Mouse (Mus musculus): ENCODE measurements at regions not wholly inside any gene's neighbourhood (a gene's known extent, or its start where the extent isn't known, plus 50 kb on each side); places are given as distances from the start of the nearest gene placed in this dataset.

- no peak for DNase-seq (ENCODE audit: low spot score)
Measured at GRCm38 (mm10) chr16:86368449-86368848, 466.8 kb upstream of the Adamts5 start.

GRCm38 (mm10) chr16:86366197-86366596, 464.6 kb upstream of the Adamts5 start:
- no peak for DNase-seq (ENCODE audit: low spot score)

- DNase-seq (ENCODE audit: low spot score) = no peak
Measured at GRCm38 (mm10) chr16:86361099-86361498, 459.5 kb upstream of the Adamts5 start.

- DNase-seq (ENCODE audit: low spot score) = no peak
Measured at GRCm38 (mm10) chr16:86355036-86355435, 453.4 kb upstream of the Adamts5 start.

- DNase-seq (ENCODE audit: low spot score) = no peak
Measured at GRCm38 (mm10) chr16:86347753-86348152, 446.1 kb upstream of the Adamts5 start.

GRCm38 (mm10) chr16:86346916-86347315, 445.3 kb upstream of the Adamts5 start:
- DNase-seq (ENCODE audit: low spot score) = no peak

- no peak for DNase-seq (ENCODE audit: low spot score)
Measured at GRCm38 (mm10) chr16:86340311-86340710, 438.7 kb upstream of the Adamts5 start.

GRCm38 (mm10) chr16:86325406-86325805, 423.8 kb upstream of the Adamts5 start:
- no peak for DNase-seq (ENCODE audit: low spot score)

GRCm38 (mm10) chr16:86318898-86319297, 417.3 kb upstream of the Adamts5 start:
- no peak for DNase-seq (ENCODE audit: low spot score)

GRCm38 (mm10) chr16:86309696-86310095, 408.1 kb upstream of the Adamts5 start:
- DNase-seq (ENCODE audit: low spot score) = no peak

GRCm38 (mm10) chr16:86303869-86304268, 402.2 kb upstream of the Adamts5 start:
- no peak for DNase-seq (ENCODE audit: low spot score)

GRCm38 (mm10) chr16:86302451-86303145, 401.0 kb upstream of the Adamts5 start:
- no peak for DNase-seq (ENCODE audit: low spot score)

- DNase-seq (ENCODE audit: low spot score) = no peak
Measured at GRCm38 (mm10) chr16:86294436-86294835, 392.8 kb upstream of the Adamts5 start.

- no peak for DNase-seq (ENCODE audit: low spot score)
Measured at GRCm38 (mm10) chr16:86281326-86281725, 379.7 kb upstream of the Adamts5 start.

GRCm38 (mm10) chr16:86277031-86277430, 375.4 kb upstream of the Adamts5 start:
- no peak for DNase-seq (ENCODE audit: low spot score)

- no peak for DNase-seq (ENCODE audit: low spot score)
Measured at GRCm38 (mm10) chr16:86261612-86262011, 360.0 kb upstream of the Adamts5 start.

GRCm38 (mm10) chr16:86252630-86253029, 351.0 kb upstream of the Adamts5 start:
- DNase-seq (ENCODE audit: low spot score) = no peak

GRCm38 (mm10) chr16:86250021-86250420, 348.4 kb upstream of the Adamts5 start:
- DNase-seq (ENCODE audit: low spot score) = no peak

- no peak for DNase-seq (ENCODE audit: low spot score)
Measured at GRCm38 (mm10) chr16:86244191-86244590, 342.6 kb upstream of the Adamts5 start.

- DNase-seq (ENCODE audit: low spot score) = no peak
Measured at GRCm38 (mm10) chr16:86242766-86243510, 341.3 kb upstream of the Adamts5 start.

GRCm38 (mm10) chr16:86222997-86223396, 321.4 kb upstream of the Adamts5 start:
- no peak for DNase-seq (ENCODE audit: low spot score)

GRCm38 (mm10) chr16:86210547-86210946, 308.9 kb upstream of the Adamts5 start:
- no peak for DNase-seq (ENCODE audit: low spot score)

- DNase-seq (ENCODE audit: low spot score) = no peak
Measured at GRCm38 (mm10) chr16:86209319-86209718, 307.7 kb upstream of the Adamts5 start.

All from urinary bladder, adult 2 months (tissue).